Mouse (Mus musculus) heart, postnatal 25 days (tissue): Measurements from ENCODE around the gene Atxn7l3. TPM values are rescaled to one million over a fixed set of nuclear protein-coding genes. Genes with fewer than 3 reads are reported as not detected.
"Not testable (repeated sequence)": the region's sequence is repeated elsewhere in the genome, so short reads cannot be mapped to it uniquely, and the experiment has no call there.

ENCODE experiments used
- DNase-seq: peaks from one replicate; pipeline ENCODE4 v3.0.0; 2022; ENCODE audit warnings: low spot score
- intact Hi-C: fragments of 180-260 bp; cut with DNase I; formaldehyde crosslinking; loops from one replicate; pipeline ENCODE4 v1.15.1; 2025
- total RNA-seq, 2 experiments: library from RNA; stranded (reverse); gene quantifications; 2 replicates each; pipeline ENCODE4 v1.2.3; 2021

The Atxn7l3 gene
- total RNA-seq, 2 experiments from 2014 or later, result 21.1 to 21.7 TPM

- DNase-seq, result no peak
- intact Hi-C loops, result no loop called here
Observed at GRCm38 (mm10) chr11:102299839-102300238, 3.4 kb upstream of the Atxn7l3 start.

DNA sequence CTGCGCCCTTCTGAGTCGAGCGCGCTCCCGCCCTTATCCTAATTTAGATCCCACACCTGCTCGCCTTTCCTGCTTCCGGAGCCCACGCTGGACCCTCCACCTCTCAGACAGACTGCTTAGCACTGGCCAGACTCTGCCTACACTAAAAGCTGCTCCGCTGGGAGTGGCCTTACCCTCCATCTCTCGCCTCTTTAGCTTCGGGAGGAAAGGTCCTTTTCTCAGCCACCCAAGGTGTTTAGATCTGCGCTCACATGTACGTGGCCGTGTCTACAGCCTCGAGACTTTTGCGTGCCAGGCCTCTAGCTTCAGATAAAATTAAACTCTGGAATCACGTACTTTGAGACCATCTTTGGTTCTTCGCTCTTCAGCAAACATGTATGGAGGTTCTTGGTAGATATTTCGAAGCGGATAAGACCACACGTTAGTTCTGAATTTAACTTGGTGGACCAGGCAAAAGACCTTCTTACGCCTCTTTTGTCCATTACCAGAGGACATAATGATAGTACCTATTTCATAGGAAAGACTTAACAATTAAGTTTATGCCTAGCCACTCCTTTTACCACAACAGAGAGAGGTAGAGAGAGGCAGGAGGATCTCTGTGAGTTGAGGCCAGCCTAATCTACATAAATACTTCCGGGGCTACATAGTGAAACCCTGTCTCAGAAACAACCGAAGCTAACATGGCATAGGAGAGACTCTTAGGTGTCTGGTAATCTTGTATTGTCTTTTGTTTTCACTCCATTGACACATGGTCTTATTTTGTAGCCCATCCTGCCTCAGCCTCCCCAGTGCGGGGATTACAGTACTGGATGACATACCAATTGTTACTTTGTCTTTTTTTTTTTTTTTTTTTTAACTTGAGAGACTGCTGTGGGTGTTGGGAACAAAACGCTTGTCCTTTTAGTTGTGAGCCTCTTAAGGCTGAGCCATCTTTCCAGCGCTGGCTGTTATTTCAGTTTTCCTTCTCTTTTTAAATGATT lies 1.4 kb upstream of the Atxn7l3 start:
- no peak for DNase-seq
- intact Hi-C loops, result no loop called here

- intact Hi-C loops, result no loop called here
- DNase-seq, result no peak
Observed at GRCm38 (mm10) chr11:102295598-102296471, 596 bp downstream of the Atxn7l3 start.

- intact Hi-C loops, result no loop called here
- no peak for DNase-seq
Observed at GRCm38 (mm10) chr11:102294887-102295597, 1.4 kb downstream of the Atxn7l3 start.

DNA sequence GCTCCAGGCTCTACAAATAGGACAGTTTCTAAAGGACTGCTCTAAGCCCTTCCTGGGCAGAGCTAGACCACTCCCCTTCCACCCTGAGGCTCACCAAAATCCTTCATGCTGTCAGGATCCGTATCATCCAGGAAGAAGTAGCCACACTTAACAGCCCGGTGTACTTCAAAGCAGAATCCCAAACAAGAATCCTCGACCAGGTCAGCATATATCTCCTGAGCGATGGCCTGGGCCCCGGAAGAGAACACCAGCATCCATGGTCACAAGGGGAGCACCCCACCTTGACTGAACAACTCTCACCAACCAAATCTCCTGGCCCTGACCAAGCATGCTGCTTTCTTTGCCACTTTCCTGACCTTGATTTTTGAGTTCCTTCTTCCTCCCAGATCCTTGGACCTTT lies 2.0 kb downstream of the Atxn7l3 start:
- no peak for DNase-seq
- intact Hi-C loops, result no loop called here

GRCm38 (mm10) chr11:102293971-102294370 lies 2.5 kb downstream of the Atxn7l3 start:
- no peak for DNase-seq
- intact Hi-C loops, result no loop called here

GRCm38 (mm10) chr11:102291051-102291535 lies 5.3 kb downstream of the Atxn7l3 start:
- intact Hi-C loops, result no loop called here
- no peak for DNase-seq

GRCm38 (mm10) chr11:102290141-102290540 lies 6.3 kb downstream of the Atxn7l3 start:
- intact Hi-C loops, result no loop called here
- DNase-seq, result no peak

- DNase-seq, result no peak
- intact Hi-C loops, result no loop called here
Observed at GRCm38 (mm10) chr11:102289511-102290100, 6.8 kb downstream of the Atxn7l3 start.

DNA sequence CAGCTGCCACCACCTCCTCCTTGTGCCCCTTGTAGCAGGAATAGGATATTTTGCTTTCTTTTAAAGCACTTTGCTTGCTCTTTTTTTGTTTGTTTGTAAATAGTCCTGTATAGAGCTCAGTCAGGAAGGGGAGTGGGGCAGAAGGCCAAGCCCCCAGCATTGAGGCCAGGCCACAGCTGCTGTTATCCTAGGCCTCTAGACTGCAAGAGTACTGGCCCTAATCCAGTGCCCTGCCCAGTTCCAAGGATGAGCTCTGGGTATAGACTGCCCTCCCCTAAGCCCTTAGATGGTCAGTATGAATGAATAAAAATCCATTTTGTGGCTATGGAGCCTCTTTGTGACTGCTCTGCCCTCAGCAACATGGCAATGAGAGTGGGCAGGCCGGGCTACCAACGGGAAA lies 7.5 kb downstream of the Atxn7l3 start:
- DNase-seq, result no peak
- intact Hi-C loops, result no loop called here

GRCm38 (mm10) chr11:102288027-102288804 lies 8.2 kb downstream of the Atxn7l3 start:
- DNase-seq, result no peak
- intact Hi-C loops, result no loop called here

- DNase-seq, result no peak
- intact Hi-C loops, result no loop called here
Observed at GRCm38 (mm10) chr11:102287485-102287884, 8.9 kb downstream of the Atxn7l3 start.

DNA sequence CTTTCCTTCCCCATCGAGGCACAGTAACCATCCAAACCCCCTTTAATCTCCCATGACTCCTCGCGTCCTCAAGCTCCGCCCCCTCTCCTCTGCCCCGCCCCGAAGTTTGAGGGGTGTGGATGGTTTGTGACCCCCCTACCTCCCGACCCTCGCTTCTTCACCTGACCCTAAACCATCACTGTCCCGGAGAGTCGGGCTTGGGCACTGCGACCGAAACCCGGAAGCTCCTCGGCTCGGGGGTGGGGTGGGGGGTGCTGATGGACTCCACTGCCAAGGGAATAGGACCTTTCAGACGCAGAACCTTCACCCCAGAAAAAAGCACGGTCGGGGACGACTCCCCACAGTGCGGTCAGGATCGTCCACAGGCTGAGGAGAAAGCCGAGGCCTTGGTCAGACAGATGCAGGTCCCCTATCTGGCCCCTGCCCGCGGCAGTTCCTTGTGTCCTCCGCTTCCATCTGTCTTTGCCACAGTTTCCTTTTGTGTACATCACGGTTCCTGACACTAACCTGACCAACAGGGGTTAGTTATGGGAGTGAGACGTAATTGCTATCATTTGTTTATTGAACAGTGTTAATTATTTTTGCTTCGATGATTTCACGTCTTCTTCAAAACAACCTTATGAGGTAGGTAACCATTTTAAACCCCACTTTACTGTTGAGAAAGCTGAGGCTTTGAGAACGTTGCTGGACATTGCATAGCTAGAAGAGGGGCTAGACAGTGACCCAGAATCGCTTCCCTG lies 11.2 kb downstream of the Atxn7l3 start:
- DNase-seq, result no peak
- intact Hi-C loops, result no loop called here

- peak; percentile 92 for DNase-seq
- intact Hi-C loops, result loop anchor here (5.0 kb wide), 1 partner anchor 37 kb away; the partner anchor contains the start of gene BC030867
Observed at GRCm38 (mm10) chr11:102284501-102285094, 11.8 kb downstream of the Atxn7l3 start, which contains the start of gene Tmub2. Gene Tmub2 (plus strand): TSS chr11:102284931.

DNA sequence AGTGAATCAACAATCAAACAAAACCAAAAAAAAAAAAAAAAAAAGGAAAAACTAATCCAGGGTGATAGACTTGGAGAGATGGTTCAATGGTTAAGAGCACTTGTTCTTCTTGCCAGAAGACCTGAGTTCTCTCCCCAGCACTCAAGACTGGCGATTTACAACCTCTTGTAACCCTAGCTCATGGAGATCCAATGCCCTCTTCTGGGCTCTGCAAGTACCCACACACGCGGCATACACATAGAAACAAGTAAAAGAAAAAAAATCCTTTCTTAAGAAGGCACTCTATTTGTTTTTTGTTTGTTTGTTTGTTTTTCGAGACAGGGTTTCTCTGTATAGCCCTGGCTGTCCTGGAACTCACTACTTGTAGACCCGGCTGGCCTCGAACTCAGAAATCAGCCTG lies 12.5 kb downstream of the Atxn7l3 start:
- no peak for DNase-seq
- intact Hi-C loops, result loop anchor here (5.0 kb wide), 1 partner anchor 37 kb away; the partner anchor contains the start of gene BC030867

DNA sequence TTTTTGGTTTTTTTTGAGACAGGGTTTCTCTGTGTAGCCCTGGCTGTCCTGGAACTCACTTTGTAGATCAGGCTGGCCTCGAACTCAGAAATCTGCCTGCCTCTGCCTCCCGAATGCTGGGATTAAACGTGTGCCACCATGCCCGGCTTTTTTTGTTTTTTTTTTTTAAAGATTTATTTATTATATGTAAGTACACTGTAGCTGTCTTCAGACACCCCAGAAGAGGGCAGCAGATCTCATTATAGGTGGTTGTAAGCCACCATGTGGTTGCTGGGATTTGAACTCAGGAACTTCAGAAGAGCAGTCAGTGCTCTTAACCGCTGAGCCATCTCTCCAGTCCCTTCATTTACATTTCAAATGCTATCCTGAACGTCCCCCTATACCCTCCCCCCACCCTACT lies 16.2 kb downstream of the Atxn7l3 start:
- DNase-seq, result not testable (repeated sequence)
- intact Hi-C loops, result loop anchor here (5.0 kb wide), 1 partner anchor 33 kb away; the partner anchor contains the start of gene BC030867

- DNase-seq, result no peak
- intact Hi-C loops, result no loop called here
Observed at GRCm38 (mm10) chr11:102279595-102279994, 16.8 kb downstream of the Atxn7l3 start.
